Mouse (Mus musculus): ENCODE data around the gene Rsph1.

GRCm38 (mm10) chr17:31297521-31297939, 20.3 kb upstream of the Rsph1 start:
- no peak for TF ChIP-seq POLR2A (IDR thresholded peaks at IDR 0.05; ENCODE audit: low read depth, low read length)
- no peak for TF ChIP-seq CTCF (IDR thresholded peaks at IDR 0.05; ENCODE audit: borderline replicate concordance, insufficient read depth, low read length)
